Mouse (Mus musculus): Measurements from ENCODE around the gene Hnrnpul2. TPM values are rescaled to one million over a fixed set of nuclear protein-coding genes. Genes with fewer than 3 reads are reported as not detected.
A peak's percentile ranks its signal among the peaks of the same experiment; 100 is the strongest.
"Not testable (repeated sequence)": the region's sequence is repeated elsewhere in the genome, so short reads cannot be mapped to it uniquely, and the experiment has no call there.

Gene Hnrnpul2
- total RNA-seq, 1 experiment from 2014 or later = 77.0 TPM

DNA sequence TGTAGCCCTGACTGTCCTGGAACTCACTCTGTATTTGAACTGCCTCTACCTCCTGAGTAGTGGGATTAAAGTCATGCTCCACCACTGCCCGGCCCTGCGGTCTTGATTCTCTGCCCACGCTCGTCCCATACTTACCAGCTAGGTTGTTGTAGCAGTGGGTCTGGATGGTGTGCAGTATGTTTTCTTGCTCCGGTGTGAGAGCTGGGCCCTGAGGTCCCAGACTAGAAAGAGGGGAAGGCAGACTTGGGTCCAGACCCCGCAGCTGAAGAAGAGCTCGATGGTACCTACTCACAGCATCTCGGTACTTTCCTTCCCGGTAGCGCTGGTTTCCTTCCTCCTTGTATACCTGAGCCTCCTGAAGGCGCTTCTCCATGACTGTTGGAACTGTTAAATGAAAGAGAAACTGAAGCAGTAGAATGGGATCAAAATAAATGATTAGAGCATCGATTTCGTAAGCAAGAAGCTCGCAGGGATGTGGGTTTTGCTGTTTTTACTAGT lies 1.5 kb upstream of the Hnrnpul2 start:
- DNase-seq = no peak

DNA sequence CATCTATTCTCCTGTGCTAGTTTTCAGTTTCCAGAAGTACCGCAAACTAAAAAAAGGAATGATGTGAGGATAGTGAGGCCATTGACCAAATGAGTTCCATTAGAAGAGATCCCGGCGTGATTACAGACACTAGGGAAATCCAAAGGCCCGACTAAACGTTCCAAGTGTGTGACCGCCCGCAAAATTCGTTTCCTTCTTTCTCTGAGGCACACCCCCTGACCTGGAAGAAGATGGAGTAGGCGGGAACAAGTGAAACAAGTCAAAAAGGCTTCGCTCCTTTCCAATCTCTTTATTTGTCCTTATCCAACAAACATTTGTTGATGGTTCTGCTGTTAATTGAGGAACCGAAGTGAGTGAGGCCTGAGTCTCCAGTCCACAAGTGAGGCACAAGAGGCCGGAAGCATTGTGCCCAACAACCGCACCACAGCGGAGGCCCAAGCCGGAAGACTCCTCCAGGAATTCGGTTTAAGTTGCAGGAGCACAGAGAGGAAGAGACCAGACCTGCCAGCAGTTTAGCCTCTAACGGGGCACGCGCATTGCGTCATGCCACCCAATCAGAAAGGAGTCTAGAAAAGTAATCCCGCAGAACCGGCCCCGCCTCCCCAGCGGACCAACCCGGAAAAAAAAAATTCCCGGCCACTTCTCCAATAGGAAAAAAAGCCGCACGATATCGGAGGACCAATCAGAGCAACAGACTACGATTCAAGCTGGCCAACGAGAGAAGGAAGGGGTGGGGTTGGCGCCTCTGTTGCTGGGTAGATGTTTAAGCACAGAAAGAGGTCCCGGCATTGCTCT lies 812 bp upstream of the Hnrnpul2 start, which contains the start of gene Ttc9c:
Ttc9c (minus strand) TSS at position 533 of the 795 bp plus-strand sequence.
- peak; percentile 98 for DNase-seq

DNA sequence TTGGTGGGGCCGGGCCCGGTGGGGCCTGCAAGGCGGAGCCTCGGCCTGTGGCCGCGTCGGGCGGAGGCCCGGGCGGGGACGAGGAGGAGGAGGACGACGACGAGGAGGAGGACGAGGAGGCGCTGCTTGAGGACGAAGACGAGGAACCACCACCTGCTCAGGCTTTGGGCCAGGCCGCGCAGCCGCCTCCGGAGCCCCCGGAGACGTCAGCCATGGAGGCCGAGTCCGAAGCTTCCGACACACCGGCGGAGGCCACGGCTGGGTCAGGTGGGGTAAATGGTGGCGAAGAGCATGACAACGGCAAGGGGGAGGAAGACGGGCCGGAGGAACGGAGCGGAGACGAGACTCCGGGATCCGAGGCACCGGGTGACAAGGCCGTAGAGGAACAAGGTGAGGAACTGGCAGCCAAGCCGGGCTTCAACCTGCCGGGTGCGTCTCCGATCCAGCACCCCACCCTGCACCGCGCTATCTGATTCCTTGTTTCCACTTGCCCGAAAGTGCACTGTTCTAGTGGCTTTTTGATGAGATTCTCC lies 680 bp downstream of the Hnrnpul2 start:
- DNase-seq = no peak

DNA sequence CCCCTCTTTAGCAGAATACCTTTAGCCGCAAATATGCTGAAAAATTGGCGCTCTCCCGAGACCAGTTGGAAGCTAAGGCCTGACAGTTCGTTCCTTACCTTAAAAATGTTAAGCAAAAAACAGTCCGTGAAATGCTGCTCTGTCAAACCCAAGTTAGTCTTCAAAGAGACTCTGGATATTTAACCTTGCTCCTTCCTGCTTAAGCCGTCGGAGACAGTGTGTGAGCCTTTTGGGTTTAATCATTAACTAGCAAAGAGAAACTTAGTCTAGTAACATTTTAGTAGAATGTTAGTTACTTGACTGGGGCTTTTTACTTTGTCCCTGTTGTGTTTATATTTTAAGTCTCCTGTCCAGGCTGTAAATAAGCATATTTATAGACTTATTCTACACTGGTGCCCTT lies 1.3 kb downstream of the Hnrnpul2 start:
- DNase-seq = no peak

DNA sequence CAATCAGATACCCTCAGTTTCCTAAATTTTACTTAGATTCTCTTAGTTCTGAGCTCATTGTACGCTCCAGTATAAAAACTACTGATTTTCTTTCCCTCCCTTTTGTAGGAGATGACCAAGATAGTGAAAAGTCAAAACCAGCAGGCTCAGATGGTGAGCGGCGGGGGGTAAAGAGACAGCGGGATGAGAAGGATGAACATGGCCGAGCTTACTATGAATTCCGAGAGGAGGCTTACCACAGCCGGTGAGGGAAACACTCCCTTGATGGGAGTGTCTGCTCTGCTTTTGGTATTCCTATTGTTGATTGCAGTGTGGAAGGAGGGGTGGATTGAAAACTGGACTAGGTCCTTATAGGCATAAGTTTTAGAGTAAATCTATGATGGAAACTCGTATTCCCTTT lies 2.9 kb downstream of the Hnrnpul2 start:
- no peak for DNase-seq

DNA sequence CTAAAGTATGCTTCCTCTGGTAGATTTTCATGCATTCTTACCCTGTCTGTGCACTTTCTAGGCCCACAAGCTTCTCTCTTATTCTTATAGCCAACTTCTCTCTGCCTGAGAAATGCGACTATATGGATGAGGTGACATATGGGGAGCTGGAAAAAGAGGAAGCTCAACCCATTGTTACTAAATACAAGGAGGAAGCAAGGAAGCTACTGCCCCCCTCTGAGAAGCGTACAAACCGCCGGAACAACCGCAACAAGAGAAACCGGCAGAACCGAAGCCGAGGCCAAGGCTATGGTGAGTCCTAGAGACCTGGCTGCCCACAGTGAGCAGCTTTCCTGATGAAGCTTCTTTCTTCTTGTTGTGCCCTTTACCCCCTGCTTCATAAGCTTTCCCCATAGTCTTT lies 9.8 kb downstream of the Hnrnpul2 start, which contains the start of gene AC129217.1:
AC129217.1 (plus strand) TSS at position 114 of the 400 bp plus-strand sequence.
- DNase-seq = no peak

DNA sequence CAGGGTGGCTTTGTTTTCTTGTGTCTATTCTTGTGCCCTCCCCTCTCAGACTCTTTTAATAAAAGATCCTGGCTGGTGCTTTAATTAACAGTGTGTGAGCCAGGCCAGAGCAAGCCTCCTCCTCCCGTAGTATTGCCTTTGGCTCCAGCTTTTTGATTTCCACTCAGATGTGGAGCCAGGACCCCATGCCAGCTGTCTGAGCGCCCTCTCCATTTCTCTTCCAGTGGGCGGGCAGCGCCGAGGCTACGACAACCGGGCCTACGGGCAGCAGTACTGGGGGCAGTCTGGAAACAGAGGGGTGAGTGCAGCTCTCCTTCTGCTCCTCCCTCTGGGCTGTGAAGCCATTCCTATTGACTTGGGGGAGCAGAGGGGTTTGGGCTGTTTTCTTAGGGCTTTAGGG lies 10.9 kb downstream of the Hnrnpul2 start:
- DNase-seq = no peak

DNA sequence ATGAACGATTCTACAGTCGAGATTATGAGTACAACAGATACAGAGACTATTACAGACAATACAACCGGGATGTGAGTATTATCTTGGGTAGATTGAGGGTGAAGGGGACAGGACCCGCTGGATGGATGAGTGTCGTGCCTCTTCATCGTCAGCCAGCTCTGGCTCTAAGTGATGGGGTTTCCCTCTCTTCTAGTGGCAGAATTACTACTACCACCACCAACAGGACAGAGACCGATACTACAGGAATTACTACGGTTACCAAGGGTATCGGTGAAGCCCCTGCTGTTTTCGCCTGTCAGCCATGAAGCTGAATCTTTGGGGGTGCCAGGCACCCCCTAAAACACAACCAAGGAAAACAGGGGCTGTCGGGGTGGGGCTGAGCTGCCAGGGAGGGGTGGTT lies 11.5 kb downstream of the Hnrnpul2 start:
- no peak for DNase-seq

DNA sequence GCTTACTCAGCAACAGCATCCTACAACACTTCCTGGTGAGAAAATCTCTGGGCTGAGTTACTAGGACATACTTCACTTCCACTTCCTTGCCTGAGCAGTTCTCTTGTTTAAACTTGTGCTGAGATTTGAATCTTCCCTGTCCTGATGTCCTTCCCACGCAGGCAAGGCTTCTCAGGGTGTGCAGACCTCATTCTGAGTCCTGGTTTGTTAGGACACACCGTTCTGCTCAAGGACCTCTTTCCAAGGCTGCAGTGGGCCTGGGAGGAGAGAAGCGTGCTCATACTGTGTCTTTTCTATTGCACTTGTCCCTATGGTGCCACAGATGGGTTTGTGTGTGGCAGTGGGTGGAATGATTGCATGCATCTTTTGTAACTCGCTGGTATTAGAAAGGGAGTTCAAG lies 13.2 kb downstream of the Hnrnpul2 start:
- no peak for DNase-seq

DNA sequence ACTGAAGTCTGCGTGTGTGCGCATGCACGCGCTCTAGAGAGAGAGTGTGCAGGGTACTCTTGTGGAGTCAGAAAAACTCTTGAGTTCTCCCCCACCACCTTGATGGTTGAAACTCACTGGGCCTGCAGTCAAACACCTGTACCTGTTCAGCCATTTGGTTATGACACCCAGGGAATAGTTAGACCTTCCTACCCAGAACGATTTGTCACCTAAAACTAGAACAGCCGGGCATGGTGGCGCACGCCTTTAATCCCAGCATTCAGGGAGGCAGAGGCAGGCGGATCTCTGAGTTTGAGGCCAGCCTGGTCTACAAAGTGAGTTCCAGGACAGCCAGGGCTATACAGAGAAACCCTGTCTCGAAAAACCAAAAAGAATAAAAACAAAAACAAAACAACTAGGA lies 16.5 kb downstream of the Hnrnpul2 start:
- DNase-seq = not testable (repeated sequence)

DNA sequence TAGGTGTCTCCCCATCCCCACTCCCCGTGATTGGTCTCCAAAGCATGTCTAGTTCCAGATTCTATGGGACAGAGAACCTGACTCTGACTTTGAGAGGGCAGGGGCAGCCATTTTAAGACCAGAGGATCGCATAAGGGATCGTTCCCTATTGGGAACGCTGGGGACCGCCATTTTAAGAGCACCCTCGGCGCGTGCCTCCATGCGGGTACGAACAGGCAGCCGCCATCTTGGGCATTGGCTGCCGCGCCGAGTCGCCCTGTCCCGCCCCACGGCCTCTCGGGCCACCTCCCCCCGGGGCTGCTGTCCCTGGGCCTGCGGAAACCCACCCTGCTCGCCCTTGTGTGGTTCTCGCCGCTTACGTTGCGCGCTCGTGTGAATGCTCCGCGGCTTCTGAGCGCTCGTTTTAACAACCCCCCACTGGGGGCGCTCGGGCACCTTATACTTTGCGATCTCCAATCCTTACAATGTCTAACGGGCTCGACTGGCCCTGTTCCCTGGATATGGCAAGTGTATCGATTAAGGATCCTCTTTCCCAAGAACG lies 17.5 kb downstream of the Hnrnpul2 start, which contains the start of gene Bscl2:
Bscl2 (plus strand) TSS at position 217 of the 541 bp plus-strand sequence.
- peak; percentile 90 for DNase-seq

DNA sequence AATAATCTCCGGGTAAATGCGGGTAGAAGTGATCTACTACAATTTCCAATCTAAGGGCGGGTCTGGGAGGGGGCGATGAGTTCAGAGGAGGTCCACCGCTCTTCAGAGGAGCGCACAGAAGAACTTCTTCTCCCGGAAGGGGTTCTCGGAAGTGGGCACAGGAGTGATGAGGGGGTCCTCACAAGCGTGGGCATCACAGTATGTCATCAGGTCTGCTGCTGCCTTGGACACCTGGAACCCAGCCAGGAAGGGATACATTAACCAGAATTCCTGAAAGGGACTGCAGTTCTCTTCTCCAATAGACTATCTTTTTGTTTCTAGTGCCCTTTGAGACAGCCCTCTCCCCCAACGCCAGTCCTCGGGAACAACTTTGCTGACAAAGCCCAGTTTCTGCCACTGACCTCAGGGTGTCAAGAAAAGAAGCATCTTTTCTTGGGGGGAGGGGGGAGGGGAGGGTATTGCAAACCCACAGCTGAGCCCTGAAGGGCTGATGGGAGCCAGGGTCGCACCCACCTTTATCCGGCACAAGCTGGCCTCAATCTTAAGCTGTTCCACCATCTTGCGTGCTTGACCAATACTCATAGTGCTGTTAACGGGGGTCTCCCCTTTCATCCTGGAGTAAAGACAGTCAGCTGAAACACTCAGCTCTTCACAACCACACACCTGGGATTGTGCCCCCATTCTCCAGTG lies 18.4 kb downstream of the Hnrnpul2 start:
- peak; percentile 64 for DNase-seq

DNA sequence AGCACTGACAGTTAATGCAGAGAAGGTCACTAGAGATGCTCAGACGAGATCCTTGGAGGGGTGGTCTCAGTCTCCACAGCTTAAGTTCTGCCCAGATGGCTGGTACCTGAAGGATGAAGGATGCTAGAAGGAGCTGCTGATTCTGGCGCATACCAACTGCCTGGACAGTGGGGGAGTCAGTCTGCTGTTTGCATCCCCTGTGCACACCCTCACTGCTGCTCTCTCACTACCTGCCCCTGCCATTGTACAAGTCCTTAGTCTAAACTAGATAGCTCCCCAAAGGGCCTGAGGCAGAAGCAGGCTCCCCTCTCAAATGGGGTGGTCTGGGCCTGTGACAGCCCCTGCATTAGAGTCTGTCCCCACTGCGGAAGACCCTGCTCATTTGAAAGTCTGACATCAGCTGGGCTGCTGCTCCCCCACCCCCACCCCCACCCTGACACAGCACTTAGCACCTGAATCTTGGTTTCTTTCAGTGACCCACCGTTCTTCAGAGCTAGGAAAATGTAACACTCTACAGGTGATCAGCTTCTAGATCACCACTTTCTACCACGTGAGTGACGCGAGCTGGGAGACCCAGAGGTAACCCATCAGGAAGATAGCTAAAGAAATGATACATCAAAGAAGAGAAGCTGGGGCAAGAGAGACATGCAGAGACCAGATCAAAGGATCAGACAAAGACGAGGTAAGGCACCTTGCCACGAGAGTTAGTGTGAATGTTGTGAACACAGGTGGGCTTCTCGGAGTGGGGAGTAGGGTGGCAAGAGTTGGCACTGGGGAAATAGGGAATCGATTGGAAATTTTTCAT lies 19.5 kb downstream of the Hnrnpul2 start, which contains the start of gene Gng3:
Gng3 (minus strand) TSS at position 92 of the 805 bp plus-strand sequence.
- no peak for DNase-seq

DNA sequence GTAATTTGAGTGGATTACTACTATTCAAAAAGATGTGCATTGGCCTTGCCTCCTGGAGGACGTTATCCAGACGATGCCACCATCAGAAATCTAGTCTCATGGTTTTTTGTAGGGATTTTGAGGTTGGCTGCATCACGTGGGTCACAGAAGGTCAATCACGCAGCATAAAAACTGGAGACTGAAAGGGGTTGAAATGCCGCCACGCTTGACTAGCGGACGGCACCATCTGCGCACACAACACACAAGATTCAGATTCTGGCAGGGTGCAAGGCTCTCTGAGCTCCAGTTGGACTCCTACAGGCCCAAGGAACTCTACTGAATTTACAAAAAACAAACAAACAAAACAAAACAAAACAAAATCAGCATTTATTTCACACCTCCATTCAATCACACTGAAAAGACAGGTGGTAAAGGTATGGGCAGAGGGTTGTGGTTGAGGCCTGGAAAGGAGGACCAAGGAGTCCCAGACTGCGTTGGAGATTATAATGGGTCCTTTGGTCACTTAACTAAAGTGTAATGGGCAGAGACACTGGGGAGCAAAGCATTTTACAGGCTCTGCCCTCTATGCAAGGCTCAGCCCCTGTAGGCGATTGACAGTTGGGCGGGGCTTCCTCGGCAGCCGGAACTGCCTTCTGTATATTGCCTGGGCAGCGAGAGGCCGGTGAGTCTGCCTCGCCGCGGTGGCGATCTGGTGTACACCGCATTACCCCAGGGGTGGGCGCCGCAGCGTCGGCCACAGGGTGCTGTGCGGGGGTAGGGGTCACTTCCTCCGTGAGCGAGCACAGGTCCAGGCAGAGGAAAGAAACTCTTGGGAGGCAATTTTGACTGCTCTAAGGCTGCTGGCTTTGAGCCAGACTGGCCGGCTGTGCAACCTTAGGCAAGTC lies 20.3 kb downstream of the Hnrnpul2 start:
- peak; percentile 88 for DNase-seq

DNA sequence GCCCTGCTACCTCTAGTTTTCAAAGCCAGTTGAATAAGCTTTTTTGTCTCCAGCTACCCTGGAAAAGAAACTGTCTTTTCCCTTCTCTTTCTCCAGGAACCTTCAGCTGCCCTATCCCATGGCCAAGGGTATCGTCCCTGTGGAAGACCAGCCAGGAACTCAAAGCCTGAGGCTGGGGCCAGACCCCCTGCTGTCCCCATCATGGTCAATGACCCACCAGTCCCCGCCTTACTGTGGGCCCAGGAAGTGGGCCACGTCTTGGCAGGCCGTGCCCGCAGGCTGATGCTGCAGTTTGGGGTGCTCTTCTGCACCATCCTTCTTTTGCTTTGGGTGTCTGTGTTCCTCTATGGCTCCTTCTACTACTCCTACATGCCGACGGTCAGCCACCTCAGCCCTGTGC lies 21.2 kb downstream of the Hnrnpul2 start:
- DNase-seq = no peak

DNA sequence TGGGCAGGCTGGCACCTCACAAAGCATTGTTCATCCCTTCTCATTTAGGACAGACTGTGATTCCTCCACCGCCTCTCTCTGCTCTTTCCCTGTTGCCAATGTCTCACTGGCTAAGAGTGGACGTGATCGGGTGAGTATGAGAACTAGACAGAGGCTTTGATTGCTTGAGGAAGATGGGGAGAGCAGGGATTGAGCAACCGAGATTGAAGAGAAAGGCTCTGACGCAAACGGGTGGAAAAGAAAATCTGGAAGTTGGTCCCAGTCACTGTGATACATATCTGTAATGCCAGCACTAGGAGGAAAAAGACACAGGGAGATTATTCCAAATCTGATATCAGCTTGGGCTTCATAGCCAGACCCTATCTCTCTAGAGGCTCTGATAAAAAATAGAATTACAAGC lies 23.2 kb downstream of the Hnrnpul2 start:
- DNase-seq = no peak

DNA sequence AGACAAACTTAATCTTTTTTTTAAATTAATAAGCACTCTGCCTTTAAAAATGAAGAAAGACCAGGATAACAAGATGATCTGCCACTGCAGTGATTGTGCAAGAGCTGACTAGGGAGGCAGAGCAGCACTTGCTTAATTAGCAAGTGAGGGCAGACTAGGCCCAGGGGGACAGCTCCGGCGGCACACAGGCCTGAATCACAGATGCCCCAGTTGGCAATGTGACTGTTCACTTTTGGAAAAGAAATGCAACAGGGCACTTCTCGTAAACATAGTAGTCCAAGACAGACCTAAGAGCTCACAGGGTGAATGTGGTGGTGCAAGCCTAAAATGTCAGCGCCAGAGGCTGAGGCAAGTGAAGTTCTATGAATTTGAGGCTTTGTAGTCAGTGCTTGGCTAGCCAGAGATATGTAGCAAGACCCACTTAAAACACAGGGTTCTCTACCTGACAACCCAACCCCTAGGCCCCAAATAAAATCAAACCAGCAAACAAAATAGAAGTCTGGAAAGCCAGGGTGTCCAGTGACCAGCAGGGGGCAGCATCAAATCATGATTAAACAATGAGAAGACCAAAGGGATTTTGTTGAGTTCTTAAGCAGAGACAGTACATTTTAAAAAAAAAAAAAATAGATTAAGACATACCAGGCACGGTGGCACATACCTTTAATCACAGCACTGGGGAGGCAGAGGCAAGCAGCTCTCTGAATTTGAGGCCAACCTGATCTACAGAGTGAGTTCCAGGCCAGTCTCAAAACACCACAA lies 24.7 kb downstream of the Hnrnpul2 start:
- peak; percentile 91 for DNase-seq

DNA sequence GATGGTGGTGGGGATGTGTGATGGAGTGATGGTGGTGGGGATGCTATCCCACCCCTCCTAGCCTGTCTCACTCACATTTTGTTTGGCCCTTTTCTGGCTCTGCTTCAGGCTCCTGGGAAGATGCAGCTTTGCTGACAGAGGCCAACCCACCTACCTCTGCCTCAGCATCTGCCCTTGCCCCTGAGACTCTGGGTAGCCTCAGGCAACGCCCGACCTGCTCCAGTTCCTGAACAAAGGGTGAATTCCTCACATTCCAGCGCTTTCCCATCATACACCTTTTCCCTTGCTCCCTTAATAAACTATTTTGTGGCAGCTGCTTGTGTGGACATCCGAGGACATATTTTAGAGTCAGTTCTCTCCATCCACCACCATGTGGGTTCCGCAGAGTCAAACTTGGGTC lies 28.5 kb downstream of the Hnrnpul2 start:
- no peak for DNase-seq

DNA sequence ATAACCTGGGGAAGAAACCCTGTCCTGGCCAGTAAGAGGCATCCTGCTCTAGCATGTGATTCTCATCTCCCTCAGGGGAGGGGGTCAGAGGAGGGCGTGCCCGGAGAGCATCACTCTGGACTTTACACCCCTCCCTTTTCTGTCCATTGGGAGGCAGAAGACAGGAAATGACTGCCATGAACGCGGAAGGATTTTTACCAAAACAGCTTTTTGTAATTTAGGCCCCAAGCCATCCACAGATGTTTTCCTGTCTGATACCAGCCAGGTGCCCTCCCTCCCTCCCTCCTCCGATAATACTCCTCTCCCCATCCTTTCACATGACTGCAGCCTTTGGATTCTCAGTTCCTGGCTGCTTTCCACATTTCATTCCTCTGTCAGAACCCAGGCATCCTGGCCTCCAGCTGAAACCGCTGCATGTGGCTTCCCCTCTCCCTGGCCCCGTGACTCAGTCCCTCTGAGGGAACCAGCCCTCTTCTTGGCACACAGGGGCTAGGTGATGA lies 30.6 kb downstream of the Hnrnpul2 start, which contains the start of gene Lrrn4cl:
Lrrn4cl (plus strand) TSS at position 367 of the 500 bp plus-strand sequence.
- DNase-seq = peak; percentile 72

DNA sequence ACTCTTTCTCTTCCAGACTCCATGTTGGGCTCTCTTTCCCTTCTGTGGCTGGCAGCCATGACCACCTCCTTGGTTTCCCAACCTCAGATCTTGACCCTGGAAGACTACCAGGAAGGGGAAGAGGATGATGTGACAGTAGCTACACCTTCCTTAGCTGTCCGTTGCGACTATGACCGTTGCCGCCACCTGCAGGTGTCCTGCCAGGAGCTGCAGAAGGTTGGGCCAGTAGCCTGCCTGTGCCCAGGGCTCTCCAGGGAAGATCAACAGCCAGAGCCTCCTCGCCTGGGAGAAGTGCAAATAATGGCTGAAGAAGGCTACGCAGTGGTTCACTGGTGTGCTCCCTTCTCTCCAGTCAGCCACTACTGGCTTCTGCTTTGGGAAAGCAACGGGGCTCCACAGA lies 31.8 kb downstream of the Hnrnpul2 start:
- peak; percentile 36 for DNase-seq

Measured in adrenal gland, postnatal 14 days (tissue).